Mouse (Mus musculus): ENCODE data around the gene Cd207.
"Not testable (repeated sequence)": the region's sequence is repeated elsewhere in the genome, so short reads cannot be mapped to it uniquely, and the experiment has no call there.

Gene Cd207

DNA sequence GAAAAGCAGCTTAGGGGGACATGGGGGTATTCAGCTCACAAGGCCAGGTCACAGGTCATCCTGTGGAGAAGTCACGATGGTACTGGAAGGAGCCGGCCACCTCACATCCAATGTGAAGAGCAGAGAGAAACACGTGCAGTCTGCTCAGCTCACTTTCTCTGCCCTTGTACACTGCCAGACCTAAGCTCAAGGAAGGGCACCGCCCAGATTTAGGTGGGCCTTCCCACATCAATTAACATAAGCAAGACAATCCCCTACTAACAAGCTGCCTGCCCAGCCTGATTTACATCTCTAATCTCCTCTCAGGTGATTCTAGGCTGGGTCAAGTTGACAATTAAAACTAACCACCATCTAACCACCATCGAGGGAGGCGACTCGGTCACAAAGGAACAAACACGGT is 20.3 kb upstream of the Cd207 start:
- DNase-seq (ENCODE audit: low spot score in 2 of 2), result no peak

DNA sequence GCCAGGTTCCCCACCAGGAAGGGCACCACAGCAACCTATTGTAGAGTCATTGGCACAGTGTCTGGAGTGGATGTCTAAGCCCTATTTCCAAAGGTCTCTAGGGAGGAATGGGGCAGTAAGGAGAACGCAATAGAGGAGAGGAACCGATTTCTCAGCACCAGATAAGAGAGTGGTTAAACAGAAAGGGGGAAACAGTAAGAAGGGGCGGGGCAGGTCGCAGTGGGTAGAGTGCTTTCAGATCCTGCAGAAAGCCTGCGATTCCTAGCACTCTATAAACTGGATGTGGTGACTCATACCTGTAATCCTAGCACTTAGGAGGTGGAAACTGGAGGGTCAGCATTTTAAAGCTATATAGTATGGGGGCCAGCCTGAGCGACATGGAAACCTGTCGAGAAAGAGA is 19.0 kb upstream of the Cd207 start:
- no peak for DNase-seq (ENCODE audit: low spot score in 2 of 2)

DNA sequence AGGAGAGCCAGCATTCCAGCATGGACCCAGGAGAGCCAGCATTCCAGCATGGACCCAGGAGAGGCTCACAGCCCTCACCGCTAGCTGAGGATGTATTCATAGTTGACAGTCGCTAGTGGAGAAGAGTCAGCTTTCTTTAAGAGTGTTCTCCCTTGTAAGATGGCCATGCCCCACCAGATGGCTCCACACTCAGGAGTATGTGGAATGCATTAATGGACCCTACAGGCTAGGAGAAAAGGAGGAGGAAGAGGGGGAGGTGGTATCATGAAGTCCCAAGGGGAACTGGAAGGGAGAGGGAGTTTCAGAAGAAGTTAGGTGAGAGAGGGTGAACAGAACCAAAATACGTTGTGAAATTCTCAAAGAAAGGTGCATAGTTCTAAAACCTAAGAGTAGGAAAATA is 18.1 kb upstream of the Cd207 start:
- no peak for DNase-seq (ENCODE audit: low spot score in 2 of 2)

DNA sequence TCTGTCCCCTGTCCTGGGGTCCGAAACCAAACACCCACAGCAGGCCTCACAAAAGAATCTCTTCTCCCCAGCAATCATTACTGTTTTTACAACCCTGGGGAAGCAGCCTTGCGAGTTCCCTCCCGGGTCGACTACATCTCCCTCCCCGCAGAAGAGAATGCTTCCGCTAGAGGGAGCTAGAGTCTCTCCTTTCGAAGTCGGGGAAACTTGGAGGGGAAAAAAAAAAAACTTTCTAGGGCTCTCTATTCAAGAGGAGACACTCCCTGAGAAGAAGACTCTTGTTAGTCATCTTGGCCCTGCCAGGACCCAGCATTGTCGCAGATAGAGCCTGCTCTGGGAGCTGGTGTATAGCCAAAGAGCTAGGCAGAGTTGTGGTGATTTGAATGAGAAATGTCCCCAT is 16.2 kb upstream of the Cd207 start:
- peak in 1 of 2 experiments; percentile 51 for DNase-seq (ENCODE audit: low spot score in 2 of 2)

DNA sequence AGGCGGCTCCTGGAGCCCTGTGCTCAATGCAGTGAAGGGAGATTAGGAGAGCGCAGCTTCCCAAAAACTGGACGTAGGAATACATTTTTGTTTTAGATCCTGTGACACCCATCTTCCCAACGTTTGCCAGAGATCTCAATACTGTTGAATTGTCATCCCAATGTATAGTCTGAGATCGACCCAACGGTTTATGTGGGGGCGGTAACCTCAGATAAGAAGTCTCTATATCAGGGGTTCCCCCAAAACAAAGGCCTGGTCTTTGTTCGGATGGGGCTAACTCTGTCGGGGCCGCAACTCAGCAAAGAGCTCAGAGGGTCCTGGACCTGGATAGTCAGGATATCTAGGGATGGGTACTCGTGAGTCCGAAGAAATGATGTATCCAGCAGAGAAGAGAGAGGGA is 15.3 kb upstream of the Cd207 start:
- DNase-seq (ENCODE audit: low spot score in 2 of 2), result no peak

DNA sequence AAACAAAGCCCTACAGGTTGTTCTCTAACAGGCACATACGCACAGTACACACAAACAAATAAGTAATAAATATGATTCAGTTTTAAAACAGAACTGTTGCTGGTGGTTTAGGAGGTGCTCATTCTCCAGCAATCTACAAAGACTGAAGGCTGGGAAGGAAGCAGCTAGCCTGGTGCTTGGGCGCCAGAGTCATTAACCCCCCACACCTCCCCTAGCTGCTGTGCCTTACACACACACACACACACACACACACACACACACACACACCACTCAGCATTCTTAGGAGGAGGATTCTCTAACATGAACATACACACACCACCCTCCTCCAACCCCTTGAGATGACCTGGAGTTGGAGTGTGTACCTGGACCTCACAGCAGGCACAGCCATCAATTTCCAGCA is 13.3 kb upstream of the Cd207 start:
- DNase-seq (ENCODE audit: low spot score in 2 of 2), result no peak

DNA sequence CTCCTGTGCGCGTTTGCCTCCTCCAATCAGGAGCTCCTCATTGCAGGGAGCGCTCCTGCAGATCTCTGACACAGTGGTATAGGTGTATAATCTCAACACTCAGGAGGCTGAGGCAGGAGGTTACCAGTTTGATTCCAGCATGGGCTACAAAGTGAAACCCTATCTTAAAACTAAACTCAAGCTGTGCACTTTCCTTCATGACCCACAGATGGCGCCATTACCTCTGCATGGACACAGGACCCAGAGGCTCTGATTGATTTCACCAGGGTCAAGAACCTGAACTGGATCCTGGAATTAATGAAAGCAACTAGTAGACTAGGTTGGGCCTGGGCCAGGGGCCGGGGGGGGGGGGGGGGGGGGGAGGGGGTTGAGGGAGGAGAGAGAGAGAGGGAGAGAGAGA is 12.6 kb upstream of the Cd207 start:
- peak in 1 of 2 experiments; percentile 63 for DNase-seq (ENCODE audit: low spot score in 2 of 2)

DNA sequence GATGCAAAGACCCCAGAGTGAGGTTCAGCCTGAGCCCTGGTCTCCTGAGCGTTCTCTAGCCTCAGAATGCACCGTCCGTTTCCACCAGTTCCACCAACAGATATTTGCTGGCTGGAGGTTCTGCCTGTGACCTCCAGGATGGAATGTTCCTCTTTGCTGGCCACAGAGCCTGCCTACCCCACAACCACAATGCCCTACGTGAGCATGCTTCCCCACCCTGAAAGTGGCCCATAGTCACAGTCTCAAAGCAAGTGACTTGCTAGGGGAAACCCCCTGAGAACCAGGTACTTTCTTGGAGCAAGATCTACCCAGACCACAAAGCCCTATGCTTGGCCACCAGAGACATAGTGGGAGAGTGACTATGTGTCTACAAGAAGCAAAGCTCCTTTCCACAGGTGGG is 11.7 kb upstream of the Cd207 start:
- DNase-seq (ENCODE audit: low spot score in 2 of 2), result no peak

DNA sequence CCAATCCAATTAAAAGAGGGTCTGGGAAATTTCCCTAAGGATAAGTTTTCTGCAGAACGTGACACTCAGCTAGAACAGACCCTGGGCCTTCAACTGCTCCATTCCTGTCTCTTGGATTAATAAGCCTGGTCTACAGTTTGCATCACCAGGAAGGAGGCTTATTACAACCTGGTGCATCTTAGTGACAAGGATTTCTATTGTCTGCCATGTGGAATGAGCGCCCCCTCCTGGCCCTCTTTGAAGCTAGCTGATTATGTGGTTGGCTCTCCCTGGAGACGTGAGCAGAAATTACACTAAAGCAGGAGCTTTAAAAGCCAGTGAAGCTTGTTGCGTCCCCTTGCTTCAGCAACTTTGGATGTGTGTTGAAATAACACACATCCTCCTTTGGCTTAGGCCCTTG is 4.3 kb downstream of the Cd207 start:
- DNase-seq (ENCODE audit: low spot score in 2 of 2), result peak; percentile 27 to 82

DNA sequence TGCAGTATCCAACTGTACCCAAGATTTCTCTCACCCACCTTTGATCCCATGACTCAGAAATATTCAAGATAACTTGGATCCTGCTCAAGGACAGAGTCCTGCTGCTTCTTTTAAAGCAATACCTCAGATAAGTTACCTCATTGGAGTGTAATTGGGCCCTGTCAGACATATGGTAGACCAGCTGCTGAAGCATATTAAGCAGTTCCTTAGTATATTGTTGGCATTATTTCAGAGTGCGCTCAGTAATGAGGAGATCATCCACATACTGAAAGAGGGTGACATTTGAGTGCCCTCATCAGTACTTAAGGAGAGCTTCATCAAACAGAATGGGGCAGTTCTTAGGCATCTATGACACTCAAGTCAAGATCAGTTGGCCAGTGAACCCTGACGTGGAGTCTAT is 12.6 kb downstream of the Cd207 start:
- DNase-seq (ENCODE audit: low spot score in 2 of 2), result no peak

DNA sequence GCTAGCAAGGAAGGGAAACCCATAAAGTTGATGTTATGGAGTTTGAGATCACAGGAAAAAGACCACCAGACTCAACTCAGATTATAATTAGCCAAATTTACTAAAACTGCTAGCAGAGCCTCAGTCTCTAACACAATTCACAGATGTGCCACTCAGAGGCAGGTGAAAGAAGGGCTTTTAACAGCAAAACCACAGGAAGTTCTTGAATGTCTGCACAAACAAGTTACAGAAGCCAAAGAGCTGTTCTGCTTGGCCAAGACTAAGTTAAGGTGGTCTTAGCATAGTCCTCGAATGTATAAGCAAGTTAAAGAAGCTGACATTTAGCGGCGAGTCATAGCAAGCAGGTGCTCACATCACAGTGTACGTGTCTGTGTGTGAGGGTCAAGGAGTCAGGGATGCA is 16.8 kb downstream of the Cd207 start:
- DNase-seq (ENCODE audit: low spot score in 2 of 2), result no peak

DNA sequence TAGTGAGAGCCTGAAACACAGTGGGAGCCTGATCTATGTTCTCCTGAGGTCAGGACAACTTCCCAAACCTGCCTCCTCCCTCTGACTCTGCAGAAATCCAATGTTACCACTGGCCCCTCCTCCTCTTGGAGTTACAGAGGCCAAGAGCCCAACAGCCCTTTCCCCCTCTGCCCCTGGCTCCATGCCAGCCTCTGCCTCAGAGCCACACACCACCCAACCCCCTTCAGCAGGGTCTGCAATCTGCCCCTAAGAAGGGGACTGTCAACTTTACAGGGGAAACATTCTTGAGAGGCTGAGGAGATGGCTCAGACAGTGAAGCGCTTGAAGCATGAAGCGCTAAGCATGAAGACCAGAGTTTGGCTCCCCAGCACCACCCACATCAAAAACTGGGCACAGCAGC is 21.6 kb downstream of the Cd207 start, which contains the start of gene Clec4f:
Gene Clec4f, minus strand, starts transcription at position 101 of the 400 bp plus-strand sequence.
- DNase-seq (ENCODE audit: low spot score in 2 of 2), result no peak

DNA sequence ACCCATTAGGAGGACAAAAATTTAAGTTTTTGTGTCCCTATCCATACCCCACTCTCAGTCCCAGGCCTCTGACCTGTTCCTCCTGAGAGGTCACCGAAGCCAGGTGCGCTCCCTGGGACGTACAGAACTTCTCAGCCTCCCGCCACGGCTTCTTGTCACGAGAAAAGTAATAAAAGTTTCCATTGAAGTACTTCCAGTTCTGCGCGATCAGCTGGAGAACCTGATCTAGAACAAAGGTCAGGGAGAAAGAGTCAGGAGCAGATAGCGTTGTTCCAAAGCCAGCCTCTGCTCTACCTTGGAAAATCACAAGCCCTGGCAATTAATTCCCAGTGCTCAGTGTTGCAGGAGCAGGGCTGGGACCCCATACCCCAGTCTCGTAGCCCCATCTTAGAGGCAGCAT is 30.9 kb downstream of the Cd207 start:
- DNase-seq (ENCODE audit: low spot score in 2 of 2), result no peak

DNA sequence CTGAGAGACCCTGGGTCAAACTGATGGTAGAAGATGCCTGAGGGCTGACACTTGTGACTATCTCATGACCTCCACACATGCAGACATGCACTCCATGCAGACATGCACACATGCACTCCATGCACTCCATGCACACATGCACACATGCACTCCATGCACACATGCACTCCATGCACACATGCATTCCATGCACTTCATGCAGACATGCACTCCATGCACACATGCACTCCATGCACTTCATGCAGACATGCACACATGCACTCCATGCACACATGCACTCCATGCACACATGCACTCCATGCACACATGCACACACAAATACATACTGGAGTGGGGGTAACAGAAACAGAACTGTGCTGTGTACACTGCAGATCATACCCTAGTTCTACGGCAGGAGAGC is 42.3 kb downstream of the Cd207 start:
- DNase-seq (ENCODE audit: low spot score in 2 of 2), result no peak

DNA sequence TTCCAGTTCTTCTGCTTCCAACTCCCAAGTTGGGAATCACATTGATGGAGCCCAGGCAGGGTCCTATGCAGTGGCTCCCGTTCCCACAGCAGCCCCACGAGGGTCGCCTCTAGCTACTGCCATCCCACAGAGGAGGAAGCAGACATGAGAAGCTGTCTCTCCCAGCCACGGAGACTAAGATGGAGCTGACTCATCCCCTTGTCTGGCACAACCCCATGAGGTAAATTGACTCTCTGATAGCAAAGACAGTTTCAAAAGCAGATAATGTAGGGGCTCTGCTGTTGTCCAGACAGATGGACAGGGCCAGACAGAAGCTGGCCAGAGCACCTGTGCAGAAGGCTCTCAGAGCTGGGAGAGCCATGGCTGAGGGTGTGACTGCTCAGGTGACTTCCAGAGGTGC is 43.0 kb downstream of the Cd207 start:
- DNase-seq (ENCODE audit: low spot score in 2 of 2), result not testable (repeated sequence)

DNA sequence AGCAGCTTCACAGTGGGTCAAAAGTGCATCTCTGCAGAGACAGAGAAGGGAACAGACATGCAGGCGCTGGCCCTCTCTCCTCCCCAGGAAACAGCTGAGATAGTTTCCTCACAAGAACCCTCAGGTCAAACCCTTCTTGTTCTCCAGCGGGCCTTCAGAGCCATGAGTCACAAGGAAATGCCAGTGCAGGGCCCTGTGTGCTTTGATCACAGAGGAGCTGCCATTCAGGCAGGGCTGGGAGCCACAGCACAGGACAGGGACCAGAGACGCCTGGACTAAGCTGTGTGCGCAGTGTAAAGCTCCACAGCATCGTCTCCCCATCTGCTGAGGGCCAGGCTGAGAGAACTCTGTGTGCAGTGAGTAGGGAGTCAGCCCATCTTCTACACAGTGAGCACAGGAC is 43.6 kb downstream of the Cd207 start:
- not testable (repeated sequence) for DNase-seq (ENCODE audit: low spot score in 2 of 2)

DNA sequence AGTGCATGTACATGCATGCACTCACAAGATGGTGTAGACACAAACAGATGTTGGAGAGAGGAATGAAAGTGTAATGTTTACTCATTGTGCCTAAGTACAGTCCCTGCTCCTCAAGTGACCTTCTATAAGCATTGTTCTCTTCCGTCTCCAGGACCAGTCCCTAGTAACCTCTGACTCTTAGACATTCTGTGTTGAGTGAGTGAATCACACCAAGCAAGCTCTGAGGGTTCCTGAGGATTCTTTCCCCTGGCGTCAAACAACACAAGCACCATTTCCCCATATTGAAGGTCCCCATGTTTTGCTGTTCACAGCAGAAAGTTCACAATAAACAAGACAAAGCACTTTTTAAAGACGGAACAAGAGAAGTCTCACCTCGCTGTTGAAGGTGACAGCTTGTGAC is 45.8 kb downstream of the Cd207 start:
- no peak for DNase-seq (ENCODE audit: low spot score in 2 of 2)

DNA sequence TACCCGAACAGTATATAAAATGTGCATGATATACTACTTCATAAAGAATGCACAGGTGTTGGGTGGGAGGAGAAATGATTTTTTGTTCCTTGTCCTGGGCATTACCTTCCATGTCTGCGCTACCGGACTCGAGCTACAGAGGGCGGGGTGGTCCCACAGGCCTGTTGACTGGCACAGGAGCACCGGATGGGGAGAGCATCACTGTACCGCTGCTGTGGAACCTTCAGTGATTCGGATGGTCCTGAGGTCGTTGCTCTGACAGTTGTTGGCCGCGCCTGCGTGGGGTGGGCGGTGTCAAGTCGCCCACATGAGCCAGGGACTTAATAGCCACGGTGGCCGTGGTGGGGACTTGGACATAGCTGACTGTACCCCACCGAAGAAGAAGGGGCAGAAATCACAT is 50.9 kb downstream of the Cd207 start:
- no peak for DNase-seq (ENCODE audit: low spot score in 2 of 2)

Measured in spleen, postnatal 10 days (tissue).